Mouse (Mus musculus) stomach, embryonic 16.5 days (tissue): Measurements from ENCODE around the gene Gadl1. TPM values are rescaled to one million over a fixed set of nuclear protein-coding genes. Genes with fewer than 3 reads are reported as not detected.

Experiments used
- ATAC-seq: fragments of 200-750 bp; cut with Nextera tagmentation; 2 replicates; pipeline ENCODE4 v1.8.0; 2017; ENCODE audit warnings: moderate number of reproducible peaks, moderate TSS enrichment; ENCODE audit not compliant: insufficient read depth, low FRiP score
- H3K27ac ChIP-seq: fragments of 300-500 bp; sonication (generic); 2 replicates; pipeline ENCODE4 v1.5.1; 2014; ENCODE audit warnings: low read length
- H3K27me3 ChIP-seq: fragments of 300-500 bp; sonication (generic); 2 replicates; pipeline ENCODE4 v1.6.1; 2014; ENCODE audit warnings: low read length, control low read depth, mixed read lengths; ENCODE audit not compliant: control insufficient read depth, insufficient read depth
- H3K36me3 ChIP-seq: fragments of 300-500 bp; sonication (generic); 2 replicates; pipeline ENCODE4 v1.6.1; 2014; ENCODE audit warnings: low read length; ENCODE audit not compliant: control insufficient read depth, insufficient read depth
- H3K4me1 ChIP-seq: fragments of 300-500 bp; sonication (generic); 2 replicates; pipeline ENCODE4 v1.6.1; 2014; ENCODE audit warnings: low read length, control low read depth, mixed read lengths; ENCODE audit not compliant: control insufficient read depth, insufficient read depth
- H3K4me2 ChIP-seq: fragments of 300-500 bp; sonication (generic); 2 replicates; pipeline ENCODE4 v1.6.1; 2014; ENCODE audit warnings: low read depth, low read length, mixed read lengths
- H3K4me3 ChIP-seq: fragments of 300-500 bp; sonication (generic); replicated peaks from 2 replicates; pipeline ENCODE4 v1.5.1; 2014; ENCODE audit warnings: mild to moderate bottlenecking, low read length
- H3K9ac ChIP-seq: fragments of 300-500 bp; sonication (generic); 2 replicates; pipeline ENCODE4 v1.6.1; 2014; ENCODE audit warnings: low read length
- H3K9me3 ChIP-seq: fragments of 300-500 bp; sonication (generic); replicated peaks from 2 replicates; pipeline ENCODE4 v1.6.1; 2016; ENCODE audit warnings: low read length, control low read depth; ENCODE audit not compliant: control insufficient read depth
- WGBS: fragments of 180-500 bp; shearing (Covaris S2); extraction: QIAGEN DNeasy Blood & Tissue Kit; methylation state at CpG from one replicate; pipeline ENCODE4 v1.1.7; 2014; 5-methylcytosine and 5-hydroxymethylcytosine counted together
- polyA plus RNA-seq: library from polyadenylated mRNA; unstranded; fragments of >200 nt; fragmentation: Nextera tagmentation; extraction: Ambion mirVana; gene quantifications from 2 replicates; pipeline ENCODE4 v1.2.1, GENCODE M21; 2015

The Gadl1 gene
- polyA plus RNA-seq = 0.71 and 0.95 TPM in 2 replicates

DNA sequence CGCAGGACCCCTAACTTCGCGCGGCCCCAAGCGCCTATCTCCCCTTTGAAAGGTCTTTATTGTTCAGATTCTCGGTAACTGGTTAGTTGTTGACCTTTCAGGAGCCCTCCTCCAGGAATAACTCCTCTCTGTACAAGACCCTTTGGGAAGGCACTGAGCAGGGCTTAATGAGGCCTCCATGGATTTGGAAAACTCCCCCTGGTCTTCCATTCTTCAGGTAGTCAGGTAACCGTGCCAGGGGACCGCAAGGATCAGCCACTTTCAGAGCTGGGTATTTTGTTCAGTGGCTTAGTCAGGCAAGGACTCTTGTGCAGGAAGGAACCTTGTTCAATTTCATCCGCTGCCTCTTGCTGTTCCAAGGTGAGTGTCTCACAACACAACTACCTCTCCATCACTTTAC is at the start of gene Gadl1:
TSS of gene Gadl1 (plus strand) at position 301 of the 400 bp plus-strand sequence.
- Histone ChIP-seq H3K27ac (no peak within 1 kb of the TSS), H3K4me1 (no peaks in the 10 kb centered on the region), H3K27me3 (no peaks in the 10 kb centered on the region), H3K4me3 (no peak within 1 kb of the TSS), H3K4me2 (0 out of 2 replicates have a peak within 1 kb of the TSS, but pooled peaks have one; percentile 3), H3K9me3 (no peaks in the 10 kb centered on the region), H3K9ac (no peak within 1 kb of the TSS), H3K36me3 (no peaks in the 10 kb centered on the region)
- no peak for ATAC-seq
- WGBS = 69% methylated on average over 9 of the region's 9 CpGs

DNA sequence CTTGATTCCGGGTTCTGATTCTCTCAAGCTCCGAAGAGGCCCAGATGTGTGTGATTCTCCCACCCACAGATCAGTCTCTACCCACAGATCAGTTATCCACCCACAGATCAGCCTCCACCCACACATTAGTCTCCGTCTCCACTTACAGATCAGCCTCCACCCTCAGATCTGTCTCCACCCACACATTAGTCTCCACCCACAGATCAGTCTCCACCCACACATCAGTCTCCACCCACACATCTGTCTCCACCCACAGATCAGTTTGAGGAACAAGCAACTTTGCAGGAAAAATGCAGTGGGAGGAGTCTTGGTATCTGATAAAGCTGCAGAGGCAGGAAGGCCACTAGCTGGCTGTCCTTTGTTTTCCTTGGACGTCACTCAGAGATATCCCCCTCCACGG is 46.5 kb upstream of the Gadl1 start:
- no peak overlapping the region for H3K9ac ChIP-seq
- no peaks in the 10 kb centered on the region for H3K36me3 ChIP-seq
- no peak overlapping the region for H3K4me2 ChIP-seq
- WGBS = 68% methylated on average over 5 of the region's 5 CpGs
- H3K27me3 ChIP-seq = no peaks in the 10 kb centered on the region
- ATAC-seq = no peak
- no peaks in the 10 kb centered on the region for H3K9me3 ChIP-seq
- no peak overlapping the region for H3K27ac ChIP-seq
- no peak overlapping the region for H3K4me3 ChIP-seq
- 0 out of 2 replicates have a peak, but pooled peaks cover 2% of the 10 kb centered on the region for H3K4me1 ChIP-seq

DNA sequence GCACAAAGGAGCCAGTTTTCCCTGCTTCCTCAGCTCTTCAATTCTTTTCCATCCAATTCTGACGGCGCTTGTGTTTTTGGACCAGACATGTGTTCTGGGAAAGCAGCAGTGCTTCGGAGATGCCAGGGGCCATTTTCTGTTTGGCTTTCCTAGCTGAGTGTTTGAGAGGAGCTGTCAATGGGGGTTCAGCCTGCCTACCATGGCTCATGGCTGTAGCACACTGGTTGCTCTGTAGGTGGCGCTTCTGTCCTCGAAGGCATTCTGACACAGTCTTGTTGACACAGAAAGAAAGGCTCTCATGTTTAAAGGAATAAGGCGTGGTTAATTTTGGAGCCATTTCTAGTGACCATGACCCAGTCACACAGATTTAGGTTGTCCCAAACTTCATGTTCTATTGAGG is 45.9 kb upstream of the Gadl1 start:
- Histone ChIP-seq H3K4me2 (no peak overlapping the region), H3K27ac (no peak overlapping the region), H3K27me3 (no peaks in the 10 kb centered on the region), H3K4me1 (0 out of 2 replicates have a peak, but pooled peaks cover 2% of the 10 kb centered on the region), H3K4me3 (no peak overlapping the region), H3K9ac (no peak overlapping the region), H3K36me3 (no peaks in the 10 kb centered on the region), H3K9me3 (no peaks in the 10 kb centered on the region)
- 82% methylated on average over 6 of the region's 6 CpGs for WGBS
- no peak for ATAC-seq

DNA sequence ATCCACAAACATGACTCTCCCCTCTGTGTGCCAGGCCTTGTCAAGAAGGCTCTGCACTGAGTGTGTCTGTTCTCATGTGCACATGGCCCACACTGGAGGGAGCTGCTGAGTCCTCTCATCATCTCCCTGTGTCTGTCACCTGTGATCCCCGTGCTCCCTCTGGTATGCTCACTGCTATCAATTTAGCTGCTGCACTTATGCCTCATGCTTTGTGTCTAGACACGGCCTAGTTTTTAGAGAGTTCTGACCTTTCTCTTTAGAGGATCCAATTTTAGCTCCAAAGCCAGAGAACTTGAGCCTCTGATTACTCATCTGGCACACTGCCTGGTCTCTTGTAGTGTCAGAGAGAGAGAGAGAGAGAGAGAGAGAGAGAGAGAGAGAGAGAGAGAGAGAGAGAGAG is 42.0 kb upstream of the Gadl1 start:
- Histone ChIP-seq H3K9me3 (no peaks in the 10 kb centered on the region), H3K4me3 (no peak overlapping the region), H3K4me1 (0 out of 2 replicates have a peak, but pooled peaks cover 2% of the 10 kb centered on the region), H3K27ac (no peak overlapping the region), H3K27me3 (no peaks in the 10 kb centered on the region), H3K9ac (no peak overlapping the region), H3K4me2 (no peak overlapping the region), H3K36me3 (no peaks in the 10 kb centered on the region)
- no peak for ATAC-seq
- 35% methylated on average over 2 of the region's 2 CpGs for WGBS

- H3K4me3 ChIP-seq = no peak overlapping the region
- no peak overlapping the region for H3K27ac ChIP-seq
- H3K36me3 ChIP-seq = no peaks in the 10 kb centered on the region
- ATAC-seq = no peak
- H3K4me2 ChIP-seq = no peak overlapping the region
- no peak overlapping the region for H3K9ac ChIP-seq
- WGBS = 86% methylated on average over 13 of the region's 13 CpGs
- 0 out of 2 replicates have a peak, but pooled peaks cover 2% of the 10 kb centered on the region for H3K4me1 ChIP-seq
- H3K27me3 ChIP-seq = no peaks in the 10 kb centered on the region
- H3K9me3 ChIP-seq = no peaks in the 10 kb centered on the region; the same call in 1 of the 2 replicates
These were observed 39.1 kb upstream of the Gadl1 start for GRCm38 (mm10) chr9:115870168-115870567.

- 89% methylated on average over 5 of the region's 5 CpGs for WGBS
- Histone ChIP-seq H3K36me3 (no peaks in the 10 kb centered on the region), H3K27me3 (no peaks in the 10 kb centered on the region), H3K4me2 (no peak overlapping the region), H3K9me3 (no peaks in the 10 kb centered on the region; the same call in 1 of the 2 replicates), H3K27ac (no peak overlapping the region), H3K4me3 (no peak overlapping the region), H3K4me1 (0 out of 2 replicates have a peak, but pooled peaks cover 2% of the 10 kb centered on the region), H3K9ac (no peak overlapping the region)
- ATAC-seq = no peak
These were observed 38.6 kb upstream of the Gadl1 start for GRCm38 (mm10) chr9:115870640-115871039.

DNA sequence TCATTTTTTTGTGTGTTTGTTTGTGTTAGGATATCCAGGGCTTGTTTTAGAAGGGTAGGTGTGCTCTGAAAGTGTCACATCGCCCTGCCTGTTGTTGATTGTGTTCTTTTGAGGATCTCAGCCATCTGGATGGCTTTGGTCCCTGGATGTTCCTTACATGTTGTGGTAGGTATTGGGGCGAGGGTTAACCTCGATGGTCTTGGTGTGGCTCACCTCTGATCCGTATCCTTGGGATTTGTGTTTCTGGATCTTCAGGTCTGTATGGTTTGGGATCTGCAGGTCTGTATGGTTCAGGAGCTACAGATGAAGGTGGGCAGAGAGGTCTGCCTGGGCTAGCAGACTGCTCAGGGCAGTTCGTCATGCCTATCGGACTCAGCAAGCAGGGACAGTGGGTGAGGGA is 28.8 kb upstream of the Gadl1 start:
- WGBS = 87% methylated on average over 6 of the region's 6 CpGs
- Histone ChIP-seq H3K4me2 (no peak overlapping the region), H3K27me3 (no peaks in the 10 kb centered on the region), H3K27ac (no peak overlapping the region), H3K4me1 (no peaks in the 10 kb centered on the region), H3K4me3 (no peak overlapping the region), H3K9ac (no peak overlapping the region), H3K9me3 (no peaks in the 10 kb centered on the region), H3K36me3 (no peaks in the 10 kb centered on the region)
- ATAC-seq = no peak

- Histone ChIP-seq H3K27ac (no peak overlapping the region), H3K4me3 (no peak overlapping the region), H3K36me3 (no peaks in the 10 kb centered on the region), H3K4me2 (no peak overlapping the region), H3K27me3 (no peaks in the 10 kb centered on the region), H3K9me3 (no peaks in the 10 kb centered on the region), H3K4me1 (no peaks in the 10 kb centered on the region), H3K9ac (no peak overlapping the region)
- ATAC-seq = no peak
- 86% methylated on average over 3 of the region's 3 CpGs for WGBS
These were observed 28.1 kb upstream of the Gadl1 start for GRCm38 (mm10) chr9:115881137-115881536.

- H3K9me3 ChIP-seq = no peaks in the 10 kb centered on the region
- H3K36me3 ChIP-seq = no peaks in the 10 kb centered on the region
- H3K27ac ChIP-seq = no peak overlapping the region
- no peak for ATAC-seq
- H3K4me2 ChIP-seq = no peak overlapping the region
- no peaks in the 10 kb centered on the region for H3K27me3 ChIP-seq
- WGBS = 68% methylated on average over 5 of the region's 5 CpGs
- H3K4me3 ChIP-seq = no peak overlapping the region
- no peak overlapping the region for H3K9ac ChIP-seq
- H3K4me1 ChIP-seq = no peaks in the 10 kb centered on the region
These were observed 26.5 kb upstream of the Gadl1 start for GRCm38 (mm10) chr9:115882627-115883200.
